Mouse (Mus musculus): ENCODE data around the gene Nudc.

- TF ChIP-seq EP300 (IDR thresholded peaks at IDR 0.05; ENCODE audit: low read depth) (peak; percentile 23; the same call in 1 of the 2 replicates), CTCF (IDR thresholded peaks at IDR 0.05; ENCODE audit: low read depth) (no peak)
These were observed 57.0 kb downstream of the Nudc start for GRCm38 (mm10) chr4:133488619-133489392.
